Mouse (Mus musculus) hindbrain, embryonic 12.5 days (tissue): ENCODE data around the gene Vmn1r4. TPM values are rescaled to one million over a fixed set of nuclear protein-coding genes. Genes with fewer than 3 reads are reported as not detected.

Source experiments
- ATAC-seq: fragments of 200-750 bp; cut with Nextera tagmentation; 2 replicates; pipeline ENCODE4 v1.8.0; 2017; ENCODE audit warnings: moderate TSS enrichment; ENCODE audit not compliant: low FRiP score
- H3K27ac ChIP-seq: fragments of 300-500 bp; sonication (generic); 2 replicates; pipeline ENCODE4 v1.5.1; 2016; ENCODE audit warnings: mild to moderate bottlenecking
- H3K27me3 ChIP-seq: fragments of 300-500 bp; sonication (generic); 2 replicates; pipeline ENCODE4 v1.6.1; 2016; ENCODE audit warnings: mild to moderate bottlenecking
- H3K36me3 ChIP-seq: fragments of 300-500 bp; sonication (generic); 2 replicates; pipeline ENCODE4 v1.6.1; 2016; ENCODE audit warnings: mild to moderate bottlenecking
- H3K4me1 ChIP-seq: fragments of 300-500 bp; sonication (generic); 2 replicates; pipeline ENCODE4 v1.6.1; 2016
- H3K4me2 ChIP-seq: fragments of 300-500 bp; sonication (generic); replicated peaks from 2 replicates; pipeline ENCODE4 v1.6.1; 2016; ENCODE audit warnings: mild to moderate bottlenecking
- H3K4me3 ChIP-seq: fragments of 300-500 bp; sonication (generic); 2 replicates; pipeline ENCODE4 v1.5.1; 2016; ENCODE audit warnings: mild to moderate bottlenecking
- H3K9ac ChIP-seq: fragments of 300-500 bp; sonication (generic); 2 replicates; pipeline ENCODE4 v1.6.1; 2016; ENCODE audit warnings: mild to moderate bottlenecking, moderate library complexity
- H3K9me3 ChIP-seq: fragments of 300-500 bp; sonication (generic); replicated peaks from 2 replicates; pipeline ENCODE4 v1.6.1; 2016; ENCODE audit warnings: mild to moderate bottlenecking
- WGBS: fragments of 180-500 bp; shearing (Covaris S2); methylation state at CpG from one replicate; pipeline ENCODE4 v1.1.7; 2016; 5-methylcytosine and 5-hydroxymethylcytosine counted together
- polyA plus RNA-seq: library from polyadenylated mRNA; unstranded; fragments of >200 nt; fragmentation: Nextera tagmentation; extraction: Ambion mirVana; gene quantifications from 2 replicates; pipeline ENCODE4 v1.2.1, GENCODE M21; 2016

The Vmn1r4 gene
- polyA plus RNA-seq: 0.27 and 0.36 TPM in 2 replicates

DNA sequence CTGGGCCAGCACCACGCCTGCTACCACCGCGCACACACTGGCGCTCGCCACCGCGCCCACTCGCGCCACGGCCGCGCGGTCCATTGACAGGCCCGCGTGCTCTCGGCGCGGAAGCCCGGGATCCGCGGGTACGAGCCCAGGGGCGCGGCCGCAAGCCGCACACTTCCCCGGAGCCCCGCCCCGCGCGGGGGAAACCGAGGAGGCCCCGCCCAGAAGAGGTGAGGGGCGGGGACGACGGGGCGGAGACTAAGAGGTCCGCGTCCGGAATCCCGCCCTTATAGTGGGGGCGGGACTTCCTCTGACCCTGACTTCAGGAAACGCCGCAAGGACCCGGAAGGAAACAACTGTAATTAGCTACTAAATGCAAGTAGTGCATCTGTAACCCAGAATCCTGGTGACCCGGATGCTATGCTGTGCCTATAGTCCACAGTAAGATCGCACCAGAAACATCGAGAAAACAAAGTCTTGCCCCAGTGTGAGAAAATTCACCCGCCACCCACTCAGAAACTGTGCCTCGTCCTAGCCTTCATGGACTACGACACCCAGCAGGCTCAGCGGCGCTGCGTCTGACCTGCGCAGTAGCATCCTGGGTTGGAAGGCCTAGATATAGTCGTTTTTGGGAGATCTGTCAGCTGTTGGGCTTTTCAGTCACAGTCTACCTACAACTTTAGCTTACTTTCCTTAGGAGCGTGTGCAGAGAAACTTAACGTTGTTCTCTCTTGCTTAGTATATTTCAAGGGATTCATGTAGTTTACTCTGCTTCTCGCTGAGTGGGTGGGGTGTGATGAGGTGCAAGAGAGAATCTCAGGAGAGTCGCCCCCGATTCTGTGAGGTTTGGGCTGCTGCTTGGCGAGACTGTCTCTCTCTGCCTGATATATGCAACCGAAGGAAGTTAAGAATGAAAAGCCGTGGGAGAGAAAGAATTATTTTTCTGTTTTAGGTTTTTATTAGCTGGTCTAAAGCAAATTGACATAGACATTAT, at the start of gene Vmn1r4, which contains the start of gene Nt5c3:
Vmn1r4 (plus strand) TSS at position 290 of the 982 bp plus-strand sequence.
Nt5c3 (minus strand) TSS at position 207 of the 982 bp plus-strand sequence.
- Histone ChIP-seq H3K9ac (peak within 1 kb of the TSS; percentile 86), H3K9me3 (no peaks in the 10 kb centered on the region), H3K4me3 (peak within 1 kb of the TSS; percentile 67), H3K4me2 (peak within 1 kb of the TSS; percentile 54), H3K4me1 (peaks cover 9% of the 10 kb centered on the region; the same call in 1 of the 2 replicates), H3K27ac (peak within 1 kb of the TSS; percentile 79), H3K36me3 (no peaks in the 10 kb centered on the region), H3K27me3 (no peaks in the 10 kb centered on the region)
- ATAC-seq: peak; percentile 98
- WGBS: 3% methylated on average over 63 of the region's 64 CpGs

DNA sequence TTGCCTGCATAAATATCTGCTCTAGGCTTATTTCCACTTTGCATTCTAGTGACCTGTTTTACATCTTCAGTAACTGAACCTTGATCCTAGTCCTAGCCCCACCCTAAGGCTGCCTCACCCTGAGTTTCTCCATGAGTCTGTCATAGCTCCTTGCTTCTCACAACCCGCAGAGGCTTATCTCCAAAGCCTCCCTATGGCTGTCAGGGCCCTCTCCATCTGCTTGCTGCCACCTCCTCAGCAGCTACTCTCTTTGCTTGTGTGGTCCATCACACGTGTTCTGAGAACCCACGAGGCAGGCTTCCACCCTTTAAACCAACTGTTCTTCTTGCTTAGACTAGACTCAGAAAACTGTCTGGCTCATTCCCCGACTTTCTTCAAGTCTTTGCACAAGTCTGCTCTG, 46.9 kb upstream of the Vmn1r4 start:
- H3K36me3 ChIP-seq: peaks cover 10% of the 10 kb centered on the region
- no peak overlapping the region for H3K27ac ChIP-seq
- no peak overlapping the region for H3K4me3 ChIP-seq
- no peak for ATAC-seq
- WGBS: 93% methylated on average over 4 of the region's 4 CpGs
- no peak overlapping the region for H3K9ac ChIP-seq
- no peak overlapping the region for H3K4me2 ChIP-seq
- no peaks in the 10 kb centered on the region for H3K4me1 ChIP-seq
- no peaks in the 10 kb centered on the region for H3K27me3 ChIP-seq
- H3K9me3 ChIP-seq: no peaks in the 10 kb centered on the region

DNA sequence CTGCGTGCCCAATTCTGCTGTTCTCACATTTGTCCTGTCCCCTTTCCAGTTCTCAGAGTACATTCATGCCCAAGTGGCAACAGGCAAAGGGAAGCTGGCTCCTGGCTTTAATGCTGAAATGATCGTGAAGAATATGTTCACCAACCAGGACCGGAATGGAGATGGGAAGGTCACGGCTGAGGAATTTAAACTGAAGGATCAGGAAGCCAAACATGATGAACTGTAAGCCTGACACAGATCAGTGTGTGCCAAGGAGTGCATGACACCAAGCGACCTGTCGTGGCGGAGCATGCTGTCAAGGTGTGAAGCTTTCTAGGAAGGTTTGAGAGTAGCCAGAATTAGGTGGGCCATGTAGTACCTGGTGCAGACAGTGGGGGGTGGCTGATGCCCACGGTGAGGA, 45.8 kb upstream of the Vmn1r4 start:
- Histone ChIP-seq H3K9ac (no peak overlapping the region), H3K36me3 (peaks cover 19% of the 10 kb centered on the region), H3K4me3 (no peak overlapping the region), H3K4me2 (no peak overlapping the region), H3K4me1 (no peaks in the 10 kb centered on the region), H3K27me3 (no peaks in the 10 kb centered on the region), H3K9me3 (no peaks in the 10 kb centered on the region), H3K27ac (no peak overlapping the region)
- 94% methylated on average over 8 of the region's 8 CpGs for WGBS
- ATAC-seq: no peak

DNA sequence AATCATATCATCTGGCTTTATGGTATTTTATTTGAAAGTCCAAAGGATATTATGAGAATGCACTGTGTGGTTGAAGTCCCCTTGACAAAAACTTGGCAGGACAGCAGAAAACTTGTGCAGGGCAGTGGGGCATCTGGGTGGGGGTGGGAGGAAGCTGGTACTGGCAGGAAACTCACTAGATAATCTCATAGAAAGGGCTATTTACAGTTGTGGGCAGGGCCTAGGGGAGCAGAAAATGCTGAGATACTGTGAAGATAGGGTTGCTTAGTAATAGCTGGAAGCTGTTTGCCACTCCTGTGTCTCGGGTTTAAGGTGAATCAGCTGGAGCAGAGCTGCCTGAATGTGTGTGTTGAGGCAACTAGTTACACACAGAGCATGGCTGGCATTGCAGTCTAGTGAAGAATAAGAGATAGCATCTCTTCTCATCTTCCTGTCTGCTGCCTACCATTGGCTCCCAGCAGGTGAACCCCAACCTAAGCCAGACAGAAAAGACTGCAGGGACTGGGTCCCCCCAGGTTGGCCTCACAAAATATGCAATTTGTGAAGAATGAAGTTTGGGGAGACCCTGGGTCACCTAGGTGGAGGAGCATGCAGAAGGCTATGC, 44.4 kb upstream of the Vmn1r4 start:
- no peaks in the 10 kb centered on the region for H3K9me3 ChIP-seq
- ATAC-seq: no peak
- 79% methylated on average over 1 of the region's 1 CpGs for WGBS
- no peak overlapping the region for H3K27ac ChIP-seq
- no peaks in the 10 kb centered on the region for H3K4me1 ChIP-seq
- no peaks in the 10 kb centered on the region for H3K27me3 ChIP-seq
- no peak overlapping the region for H3K9ac ChIP-seq
- H3K4me3 ChIP-seq: no peak overlapping the region
- no peak overlapping the region for H3K4me2 ChIP-seq
- H3K36me3 ChIP-seq: peaks cover 30% of the 10 kb centered on the region

DNA sequence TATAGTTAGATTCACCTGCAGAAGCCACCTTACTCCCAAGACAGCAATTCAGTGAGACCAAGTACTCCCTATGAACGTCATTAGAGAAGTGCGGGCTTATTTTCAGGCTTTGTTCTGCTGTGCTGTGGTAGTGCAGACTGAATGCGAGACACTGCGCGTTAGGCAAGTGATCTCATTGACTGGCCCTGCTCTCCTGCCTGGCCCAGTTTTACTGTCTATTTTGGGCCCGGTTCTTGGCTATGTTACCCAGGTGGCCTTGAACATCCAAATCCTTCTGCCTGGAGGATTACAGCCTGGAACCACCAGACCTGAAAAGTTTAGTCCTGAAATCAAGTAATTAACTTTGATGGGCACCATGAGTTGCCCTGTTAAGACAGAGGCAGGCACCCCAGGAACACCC, 35.3 kb upstream of the Vmn1r4 start:
- Histone ChIP-seq H3K27ac (no peak overlapping the region), H3K27me3 (no peaks in the 10 kb centered on the region), H3K36me3 (peaks cover 43% of the 10 kb centered on the region), H3K9ac (no peak overlapping the region), H3K4me3 (no peak overlapping the region), H3K9me3 (no peaks in the 10 kb centered on the region), H3K4me1 (no peaks in the 10 kb centered on the region), H3K4me2 (no peak overlapping the region)
- WGBS: 91% methylated on average over 6 of the region's 6 CpGs
- no peak for ATAC-seq

DNA sequence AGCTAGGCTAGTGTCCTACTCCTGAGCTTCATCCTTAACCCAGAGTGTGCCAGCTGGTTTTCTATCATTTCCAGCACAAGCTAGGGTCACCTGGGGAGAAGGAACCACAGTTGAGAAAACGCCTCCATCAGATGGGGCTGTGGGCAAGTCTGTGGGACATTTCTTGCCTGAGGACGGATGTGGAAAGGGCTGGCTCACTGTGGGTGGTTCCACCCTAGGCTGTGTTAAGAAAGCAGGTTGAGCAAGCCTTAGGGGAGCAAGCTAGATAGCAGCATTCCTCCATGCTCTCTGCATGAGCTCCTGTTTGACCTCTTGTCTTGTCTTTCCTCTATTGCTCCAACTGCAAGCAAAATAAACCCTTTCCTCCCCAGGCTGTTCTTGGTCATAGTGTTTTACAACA, 33.1 kb upstream of the Vmn1r4 start:
- Histone ChIP-seq H3K36me3 (peaks cover 37% of the 10 kb centered on the region), H3K9ac (no peak overlapping the region), H3K27me3 (no peaks in the 10 kb centered on the region), H3K4me2 (no peak overlapping the region), H3K4me1 (no peaks in the 10 kb centered on the region), H3K9me3 (no peaks in the 10 kb centered on the region), H3K27ac (no peak overlapping the region), H3K4me3 (no peak overlapping the region)
- no peak for ATAC-seq
- 84% methylated on average over 2 of the region's 2 CpGs for WGBS

DNA sequence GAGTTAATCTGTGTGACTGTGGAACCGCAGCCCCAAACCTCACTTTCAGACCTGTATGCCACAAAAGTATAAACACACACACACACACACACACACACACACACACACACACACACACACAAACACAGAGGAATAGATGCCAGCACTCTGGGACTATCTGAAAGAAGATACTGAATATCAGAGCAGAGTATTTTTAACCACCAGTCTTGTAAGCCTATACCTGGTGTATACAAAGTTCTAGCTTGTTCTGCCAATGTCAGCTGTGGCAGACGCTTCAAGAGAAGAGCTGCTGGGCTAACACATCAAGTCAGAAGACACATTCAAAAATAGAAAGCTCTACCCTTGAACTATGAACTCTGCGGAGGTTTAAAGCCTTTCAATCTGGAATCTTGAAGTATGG, 24.2 kb upstream of the Vmn1r4 start:
- Histone ChIP-seq H3K36me3 (no peaks in the 10 kb centered on the region), H3K4me1 (peaks cover 15% of the 10 kb centered on the region), H3K9ac (no peak overlapping the region), H3K27ac (no peak overlapping the region), H3K4me3 (no peak overlapping the region), H3K4me2 (no peak overlapping the region), H3K27me3 (no peaks in the 10 kb centered on the region), H3K9me3 (no peaks in the 10 kb centered on the region)
- ATAC-seq: no peak
- WGBS: 91% methylated on average over 3 of the region's 3 CpGs

DNA sequence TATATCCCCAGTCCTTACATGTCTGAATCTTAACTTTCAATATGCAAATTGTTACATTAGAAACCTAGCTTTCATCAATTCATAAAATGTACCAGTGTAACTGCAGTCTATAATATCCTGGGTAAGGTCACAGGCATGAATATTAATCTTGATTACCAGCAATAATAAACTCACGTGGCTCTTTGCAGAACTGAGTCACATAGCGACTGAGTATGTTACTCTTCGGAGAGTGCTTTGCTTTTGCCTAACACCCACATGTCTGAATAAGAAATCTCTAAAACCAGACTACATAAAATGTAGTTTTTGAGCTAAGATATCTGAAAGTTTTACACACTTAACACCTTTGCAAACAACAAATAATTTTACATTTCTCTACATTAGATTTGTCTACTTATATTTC, 22.5 kb upstream of the Vmn1r4 start:
- Histone ChIP-seq H3K27ac (no peak overlapping the region), H3K9me3 (no peaks in the 10 kb centered on the region), H3K4me2 (no peak overlapping the region), H3K4me1 (peaks cover 18% of the 10 kb centered on the region), H3K27me3 (no peaks in the 10 kb centered on the region), H3K36me3 (no peaks in the 10 kb centered on the region), H3K4me3 (no peak overlapping the region), H3K9ac (no peak overlapping the region)
- no peak for ATAC-seq
- 74% methylated on average over 3 of the region's 3 CpGs for WGBS

DNA sequence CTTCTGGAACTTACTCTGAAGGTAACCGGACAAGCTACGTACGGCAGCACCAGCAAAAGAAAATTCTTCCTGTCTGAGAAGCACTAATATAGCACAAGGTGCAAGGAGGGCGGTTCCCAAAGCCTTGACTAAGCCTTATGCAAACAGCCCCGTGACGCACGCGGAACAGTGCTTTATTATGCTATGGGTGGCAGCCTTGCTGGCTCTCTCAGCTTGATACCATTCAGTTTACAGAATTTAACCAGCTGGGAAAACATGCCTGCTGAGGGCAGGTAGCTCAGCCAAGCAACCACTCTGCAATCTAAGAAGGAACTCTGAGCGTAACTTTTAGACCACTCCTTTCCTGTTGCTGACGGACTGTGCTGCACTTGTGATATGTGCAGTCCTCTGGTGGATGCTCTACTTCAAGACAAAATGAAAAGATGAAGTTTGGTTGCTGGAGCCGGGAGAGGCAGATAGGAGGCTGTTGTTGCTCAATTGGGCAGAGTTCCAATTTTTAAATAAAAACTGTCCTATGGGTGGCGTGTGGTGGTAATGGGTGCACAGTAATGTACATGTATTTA, 21.9 kb upstream of the Vmn1r4 start:
- Histone ChIP-seq H3K9ac (no peak overlapping the region), H3K27me3 (no peaks in the 10 kb centered on the region), H3K36me3 (no peaks in the 10 kb centered on the region), H3K27ac (no peak overlapping the region), H3K4me1 (peaks cover 18% of the 10 kb centered on the region), H3K9me3 (no peaks in the 10 kb centered on the region), H3K4me3 (no peak overlapping the region), H3K4me2 (no peak overlapping the region; the same call in 1 of the 2 replicates)
- WGBS: 31% methylated on average over 12 of the region's 12 CpGs
- ATAC-seq: no peak

DNA sequence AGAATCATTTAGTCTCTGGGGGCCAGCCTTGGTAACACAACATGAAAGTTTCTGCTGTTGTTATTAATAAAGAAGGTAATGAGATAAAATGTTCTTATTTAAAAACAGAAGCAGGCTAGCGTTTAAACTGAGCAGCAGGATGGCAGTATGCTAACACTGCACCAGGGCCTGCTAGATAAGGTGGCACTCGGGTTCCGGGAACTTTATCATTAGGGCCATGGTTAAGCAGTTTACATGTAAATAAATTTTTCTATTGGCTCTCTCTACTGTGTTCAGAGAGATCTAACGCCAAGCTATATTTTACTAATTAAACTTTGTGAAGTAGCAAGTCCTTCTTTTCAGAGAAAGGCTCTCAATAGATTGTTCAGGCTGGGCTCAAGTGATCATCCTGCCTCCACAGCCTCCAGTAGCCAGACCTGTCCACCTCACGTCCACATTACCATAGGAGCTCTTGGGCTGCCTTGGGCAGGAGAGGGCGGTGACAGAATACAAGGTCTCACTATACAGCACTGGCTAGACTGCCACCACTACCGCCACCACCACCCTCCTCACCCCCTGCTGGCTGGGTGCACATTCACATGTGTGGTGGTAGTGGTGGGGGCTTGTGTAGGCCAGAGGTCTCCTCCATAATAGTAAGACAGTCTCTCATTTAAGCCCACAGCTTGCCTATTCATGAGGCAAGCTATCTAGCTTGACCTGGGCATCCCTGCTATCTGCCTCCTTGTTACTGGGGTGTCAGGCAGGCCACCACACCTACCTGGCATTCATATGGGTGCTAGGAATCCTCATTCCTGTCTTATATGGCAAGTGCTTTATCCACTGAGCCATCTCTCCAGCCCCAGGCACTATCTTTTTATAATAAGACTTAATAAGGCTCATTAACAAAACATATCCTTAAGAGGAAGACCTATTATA, 21.0 kb upstream of the Vmn1r4 start:
- ATAC-seq: peak; percentile 48; the same call in 1 of the 2 replicates
- Histone ChIP-seq H3K27ac (no peak overlapping the region), H3K4me3 (no peak overlapping the region), H3K27me3 (no peaks in the 10 kb centered on the region), H3K4me1 (peaks cover 18% of the 10 kb centered on the region), H3K9ac (no peak overlapping the region), H3K4me2 (no peak overlapping the region), H3K9me3 (no peaks in the 10 kb centered on the region), H3K36me3 (no peaks in the 10 kb centered on the region)
- 80% methylated on average over 7 of the region's 7 CpGs for WGBS

DNA sequence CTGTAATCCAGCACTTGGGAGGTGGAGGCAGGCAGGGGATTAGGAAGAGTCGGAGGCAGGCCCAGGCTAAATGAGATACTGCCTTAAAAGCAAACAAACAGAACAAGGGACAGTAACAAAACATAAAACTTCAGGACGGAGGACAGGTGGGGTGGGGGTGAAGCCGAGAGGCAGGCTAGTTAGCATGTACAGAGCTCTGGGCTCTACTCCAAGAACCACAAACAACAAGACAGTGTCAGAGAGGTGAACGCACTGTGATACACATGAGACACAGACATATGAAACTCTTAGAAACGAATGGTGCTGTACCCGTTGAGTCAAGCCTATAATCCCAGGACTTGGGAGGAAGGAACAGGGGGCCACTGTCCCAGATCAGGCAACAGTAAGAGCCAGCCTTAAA, 20.0 kb upstream of the Vmn1r4 start:
- H3K27me3 ChIP-seq: no peaks in the 10 kb centered on the region
- no peaks in the 10 kb centered on the region for H3K9me3 ChIP-seq
- H3K4me2 ChIP-seq: no peak overlapping the region
- H3K4me3 ChIP-seq: no peak overlapping the region
- no peak for ATAC-seq
- H3K4me1 ChIP-seq: peaks cover 18% of the 10 kb centered on the region
- no peaks in the 10 kb centered on the region for H3K36me3 ChIP-seq
- 64% methylated on average over 6 of the region's 6 CpGs for WGBS
- H3K27ac ChIP-seq: no peak overlapping the region
- no peak overlapping the region for H3K9ac ChIP-seq
